Mouse (Mus musculus): ENCODE measurements around the gene 2900026A02Rik.

- TF ChIP-seq CEBPB (IDR thresholded peaks at IDR 0.05; ENCODE audit: insufficient read depth, poor library complexity, severe bottlenecking) (no peak), POLR2A (IDR thresholded peaks at IDR 0.05; ENCODE audit: insufficient read length, low read depth) (no peak), USF1 (IDR thresholded peaks at IDR 0.05; ENCODE audit: low read depth) (no peak), MYOD1 (IDR thresholded peaks at IDR 0.05; ENCODE audit: control insufficient read depth in 1 of 3, insufficient read length in 2 of 3, low read depth in 2 of 3) (no peak), REST (IDR thresholded peaks at IDR 0.05; ENCODE audit: insufficient read depth, insufficient read length) (no peak), MYOG (IDR thresholded peaks at IDR 0.05; ENCODE audit: control insufficient read depth in 1 of 3, insufficient read depth in 1 of 3, insufficient read length in 2 of 3, low read depth in 2 of 3) (no peak)
Observed at GRCm38 (mm10) chr5:113126476-113126875, 94.6 kb downstream of the 2900026A02Rik start.

Data from myocyte (in vitro differentiated cells).